Mouse (Mus musculus): ENCODE measurements around the gene Gnmt. TPM values are rescaled to one million over a fixed set of nuclear protein-coding genes. Genes with fewer than 3 reads are reported as not detected.

Gnmt gene
- 2.6 and 3.7 TPM in 2 replicates for polyA plus RNA-seq (2015; fragmentation: Nextera tagmentation; extraction: Ambion mirVana)

DNA sequence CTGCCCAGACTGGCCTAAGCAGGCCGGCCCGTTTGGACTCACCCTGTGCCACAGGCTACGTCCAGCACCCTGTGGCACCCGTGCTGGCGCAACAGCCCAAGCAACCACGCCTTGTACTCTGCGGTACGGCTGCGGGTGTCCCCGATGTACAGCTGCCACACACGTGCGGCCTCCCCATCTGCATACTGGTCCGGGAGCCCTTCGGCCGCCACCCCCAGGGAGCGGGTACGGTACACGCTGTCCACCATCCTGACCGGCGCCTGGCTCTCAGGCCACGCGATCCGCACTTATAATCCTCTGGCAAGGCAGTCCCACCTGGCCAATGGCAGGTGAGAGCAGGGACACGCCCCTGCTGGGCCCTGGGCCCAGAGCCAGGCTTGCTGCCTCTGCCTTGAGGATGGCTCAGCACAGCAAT lies at the start of gene Gnmt:
Gene Gnmt, minus strand, starts transcription at position 265 of the 415 bp plus-strand sequence.

DNA sequence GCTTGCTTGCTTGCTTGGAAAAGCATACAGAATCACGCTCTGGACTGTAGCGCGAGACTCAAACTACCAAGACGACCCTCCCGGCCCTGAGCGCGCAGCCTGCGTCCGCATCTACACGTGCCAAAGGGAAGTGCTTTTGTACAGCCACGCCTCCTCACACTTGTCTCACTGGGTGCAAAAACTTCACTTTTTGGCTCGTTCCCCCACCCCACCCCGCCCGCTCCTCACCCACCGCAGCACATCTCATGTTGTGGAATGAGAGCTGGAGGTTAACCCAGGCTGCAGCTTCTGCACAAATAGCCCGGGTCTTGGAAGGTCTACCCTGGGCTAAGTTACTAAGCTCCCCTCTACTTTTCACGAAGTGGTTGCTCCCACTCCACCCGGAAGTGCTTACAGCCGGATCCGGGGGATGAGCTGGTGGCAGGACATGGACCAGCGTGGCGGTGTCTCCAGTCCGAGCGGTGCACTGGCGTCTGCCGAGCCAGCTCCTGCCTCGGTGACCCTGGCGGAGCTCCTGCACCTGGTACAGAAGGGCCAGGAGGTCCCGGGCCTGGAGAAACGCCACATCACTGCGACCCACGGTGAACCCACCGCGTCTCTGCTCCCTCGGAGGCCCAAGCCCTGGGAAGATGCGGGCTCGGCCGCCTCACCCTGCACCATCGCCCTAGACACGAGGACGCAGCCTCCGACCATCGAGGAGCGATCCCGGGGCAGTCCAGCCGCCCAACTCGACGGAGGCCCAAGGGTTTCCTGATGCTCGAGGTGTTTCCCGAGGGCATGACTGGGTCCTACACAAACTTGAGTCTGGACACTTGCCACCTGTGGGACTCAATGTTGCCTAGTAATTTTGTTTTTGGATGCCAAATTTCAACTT lies 43.7 kb upstream of the Gnmt start, which contains the start of gene 2310039H08Rik:
Gene 2310039H08Rik, plus strand, starts transcription at position 232 of the 874 bp plus-strand sequence.

DNA sequence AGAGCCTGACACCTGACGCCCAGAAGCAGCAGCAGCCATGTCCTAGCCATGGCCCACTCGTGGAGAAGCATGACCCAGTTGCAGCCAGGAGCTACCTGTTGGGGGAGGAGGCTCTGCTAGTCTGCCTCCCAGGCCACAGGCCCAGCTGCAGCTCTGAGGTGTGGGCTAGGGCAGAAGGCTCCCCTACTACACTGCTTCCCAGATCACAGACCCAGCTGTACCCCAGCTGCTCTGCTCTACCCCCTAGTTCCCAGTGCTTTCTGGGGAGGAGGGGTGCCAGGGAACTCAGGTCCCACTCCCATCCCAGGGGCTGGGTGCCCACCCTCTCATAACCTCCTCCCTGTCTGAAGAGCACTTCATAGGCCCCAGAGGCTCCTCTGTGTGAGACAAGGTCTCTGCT lies 34.6 kb upstream of the Gnmt start, which contains the start of gene Ptcra:
Gene Ptcra, minus strand, starts transcription at position 169 of the 400 bp plus-strand sequence.

DNA sequence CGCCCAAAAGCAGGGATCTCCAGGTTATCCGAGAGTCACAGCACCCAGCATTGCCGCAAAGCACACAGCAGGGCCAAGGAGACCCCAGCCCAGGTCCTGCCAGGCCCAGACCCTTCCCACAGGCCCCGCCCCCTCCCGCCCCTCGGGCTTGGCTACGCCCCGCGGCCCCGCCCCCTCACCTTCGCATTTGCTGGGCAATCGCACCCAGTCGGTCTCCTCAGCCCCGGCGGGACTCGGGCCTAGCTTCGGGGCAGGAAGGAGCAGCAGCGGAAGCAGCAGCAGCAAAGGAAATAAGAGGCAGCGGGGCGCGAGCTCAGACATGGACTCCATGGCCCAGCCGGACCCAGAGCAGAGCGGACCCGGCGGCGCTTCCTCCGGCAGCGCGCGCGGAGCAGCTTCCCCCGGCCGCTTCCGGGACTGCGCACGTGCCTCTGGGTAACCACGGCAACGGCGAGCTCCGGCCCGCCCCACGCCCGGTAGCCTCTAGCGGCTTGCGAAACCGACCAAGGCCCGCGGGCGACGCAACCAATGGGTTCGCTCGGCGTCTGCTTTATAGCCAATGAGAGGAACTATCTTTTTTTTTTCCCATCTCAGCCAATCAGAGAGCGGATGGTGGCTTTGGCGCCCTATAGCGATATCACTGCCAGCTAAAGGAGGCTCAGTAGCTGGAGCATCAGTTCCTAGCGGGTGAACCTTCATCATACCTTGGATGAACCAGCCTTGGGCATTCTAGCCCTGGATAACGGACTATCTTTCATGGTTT lies 23.0 kb upstream of the Gnmt start, which contains the start of gene Cnpy3:
Gene Cnpy3, minus strand, starts transcription at position 421 of the 763 bp plus-strand sequence.

DNA sequence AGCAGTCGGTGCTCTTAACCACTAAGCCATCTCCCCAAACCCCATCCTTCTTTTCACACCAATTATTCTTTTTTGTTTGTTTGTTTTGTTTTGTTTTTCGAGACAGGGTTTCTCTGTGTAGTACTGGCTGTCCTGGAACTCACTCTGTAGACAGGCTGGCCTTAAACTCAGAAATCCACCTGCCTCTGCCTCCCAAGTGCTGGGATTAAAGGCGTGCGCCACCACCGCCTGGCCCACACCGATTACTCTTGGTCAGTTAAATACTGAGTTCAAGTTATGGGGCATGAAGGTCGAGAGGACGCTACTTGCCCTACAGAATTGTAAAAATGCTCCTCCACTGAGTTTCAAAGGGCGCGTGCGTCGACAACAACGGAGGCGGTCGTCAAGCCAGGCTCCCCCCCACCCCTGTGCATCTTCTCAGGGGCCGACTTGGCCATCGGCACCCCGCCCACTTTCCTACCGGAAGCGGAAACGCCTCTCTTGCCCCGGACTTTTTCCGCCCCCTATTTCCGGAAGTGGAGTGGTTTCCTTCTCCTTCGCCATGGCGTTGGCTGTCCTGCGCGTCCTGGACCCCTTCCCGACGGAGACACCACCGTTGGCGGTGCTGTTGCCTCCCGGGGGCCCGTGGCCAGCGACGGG lies 17.9 kb downstream of the Gnmt start, which contains the start of gene Pex6:
Gene Pex6, plus strand, starts transcription at position 505 of the 639 bp plus-strand sequence.

DNA sequence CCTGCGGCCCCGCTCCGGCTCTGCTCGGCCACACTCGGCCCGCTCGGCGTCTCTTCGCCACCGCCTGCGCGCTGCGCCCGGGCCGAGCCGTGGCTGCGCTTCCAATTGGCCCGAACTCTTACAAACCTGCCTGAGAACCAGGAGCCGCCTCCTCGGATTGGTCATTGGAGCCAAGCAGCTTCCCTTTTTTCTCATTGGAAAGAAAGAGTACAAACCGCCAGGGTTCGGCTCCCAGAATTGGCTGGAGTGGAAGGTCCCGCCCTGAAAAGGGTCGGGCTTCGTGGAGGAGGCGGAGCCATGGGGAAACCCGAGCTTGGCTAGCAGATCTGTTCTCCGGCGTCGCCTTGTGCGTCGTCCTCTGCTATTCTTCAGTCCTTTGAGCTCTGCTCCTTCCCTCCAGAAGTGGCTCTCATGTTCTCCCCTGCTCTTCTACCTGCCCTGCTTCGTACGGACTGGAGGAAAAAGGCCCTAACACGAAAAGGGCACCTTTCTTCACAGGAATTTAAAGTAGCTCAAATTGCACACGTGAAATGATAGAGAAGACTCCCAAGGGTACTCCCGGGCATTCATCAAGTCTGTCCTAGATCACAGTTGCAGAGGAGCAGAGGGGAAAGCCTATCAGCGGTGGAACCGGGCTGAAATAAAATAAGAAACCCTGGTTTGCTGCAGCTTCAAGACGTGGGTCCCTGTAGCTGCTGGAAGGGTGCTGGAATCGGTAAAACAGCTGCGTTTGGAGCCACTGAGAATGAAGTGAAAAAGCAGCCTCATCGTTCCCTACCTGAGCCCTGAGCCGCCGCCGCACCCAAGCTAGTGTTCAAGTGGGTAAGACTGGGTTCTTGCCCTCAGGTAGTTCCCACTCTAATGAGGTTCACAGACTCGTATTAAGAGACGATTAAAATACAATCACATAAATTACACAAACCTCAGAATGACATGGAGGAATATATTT lies 23.8 kb downstream of the Gnmt start, which contains the start of gene Ppp2r5d:
Gene Ppp2r5d, minus strand, starts transcription at position 225 of the 949 bp plus-strand sequence.

DNA sequence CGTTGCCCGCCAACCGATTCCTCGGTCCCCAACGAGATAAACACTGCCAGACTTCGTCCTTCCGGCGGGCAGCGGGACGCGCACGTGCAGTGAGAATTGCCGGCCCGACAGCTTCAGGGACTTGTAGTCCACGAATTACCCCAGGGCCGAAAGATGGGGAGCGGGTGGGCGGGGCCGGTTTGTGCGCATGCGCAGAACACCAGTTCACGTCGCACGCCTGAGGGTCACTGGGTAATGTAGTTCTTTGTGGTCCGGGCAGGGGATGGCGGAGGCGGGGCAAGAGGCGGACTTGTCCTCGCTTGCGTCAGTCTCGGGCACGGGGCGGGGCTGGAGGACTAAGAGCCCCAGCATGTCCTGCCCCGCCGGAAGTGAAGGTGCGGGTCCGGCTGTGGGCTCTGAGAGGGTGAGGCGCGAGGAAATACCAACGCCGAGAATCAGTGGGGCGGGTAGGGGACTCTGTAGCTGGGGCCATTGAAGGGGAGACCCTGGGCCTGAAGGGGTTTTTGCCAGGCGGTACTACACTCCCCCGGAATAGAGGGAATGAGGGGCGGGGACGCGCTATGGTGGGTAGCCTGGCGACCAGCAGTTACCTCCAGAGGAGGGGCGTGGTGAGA lies 48.1 kb downstream of the Gnmt start, which contains the start of gene Klhdc3:
Gene Klhdc3, minus strand, starts transcription at position 155 of the 614 bp plus-strand sequence.

DNA sequence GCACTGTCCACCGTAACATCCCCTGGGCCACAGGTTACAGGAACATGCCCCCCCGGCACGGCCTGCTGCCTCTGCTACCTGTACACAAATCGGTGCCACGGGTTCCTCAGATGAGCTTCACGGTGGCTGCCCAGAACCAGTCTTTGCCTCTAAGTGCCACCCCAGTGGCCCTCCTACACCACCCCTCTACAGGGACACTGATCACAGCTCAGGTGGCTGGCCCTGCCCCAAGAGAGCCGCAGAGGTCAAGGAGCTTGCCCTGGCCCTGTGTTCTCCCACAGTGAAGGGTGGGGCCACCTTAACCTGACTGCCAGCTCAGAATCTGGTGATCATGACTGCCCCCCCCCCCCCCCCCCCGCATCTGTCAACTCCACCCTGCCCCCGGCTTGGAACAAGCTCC lies 50.6 kb downstream of the Gnmt start, which contains the start of gene Mea1:
Gene Mea1, plus strand, starts transcription at position 378 of the 400 bp plus-strand sequence.

Other genes with a start within 250 kb of the Gnmt start
- gene Ttbk1, start 241.5 kb downstream of the Gnmt start, polyA plus RNA-seq (2015; fragmentation: Nextera tagmentation; extraction: Ambion mirVana): 0.02 and 0.03 TPM in 2 replicates
- 4.4 and 6.8 TPM in 2 replicates for gene Dnph1, start 232.5 kb downstream of the Gnmt start, polyA plus RNA-seq (2015; fragmentation: Nextera tagmentation; extraction: Ambion mirVana)
- 3.8 and 4.6 TPM in 2 replicates for gene Cul9, start 182.8 kb downstream of the Gnmt start, polyA plus RNA-seq (2015; fragmentation: Nextera tagmentation; extraction: Ambion mirVana)
- gene Srf, start 173.0 kb downstream of the Gnmt start, polyA plus RNA-seq (2015; fragmentation: Nextera tagmentation; extraction: Ambion mirVana): 11.5 and 11.8 TPM in 2 replicates
- gene Ptk7, start 99.7 kb downstream of the Gnmt start, polyA plus RNA-seq (2015; fragmentation: Nextera tagmentation; extraction: Ambion mirVana): 27.0 and 29.7 TPM in 2 replicates
- 21.3 and 22.1 TPM in 2 replicates for gene Klc4, start 83.1 kb downstream of the Gnmt start, polyA plus RNA-seq (2015; fragmentation: Nextera tagmentation; extraction: Ambion mirVana)
- 162 and 164 TPM in 2 replicates for gene Mrpl2, start 82.9 kb downstream of the Gnmt start, polyA plus RNA-seq (2015; fragmentation: Nextera tagmentation; extraction: Ambion mirVana)
- gene Cul7, start 78.8 kb downstream of the Gnmt start, polyA plus RNA-seq (2015; fragmentation: Nextera tagmentation; extraction: Ambion mirVana): 29.7 and 30.6 TPM in 2 replicates
- 31.2 and 38.9 TPM in 2 replicates for gene Rrp36, start 54.8 kb downstream of the Gnmt start, polyA plus RNA-seq (2015; fragmentation: Nextera tagmentation; extraction: Ambion mirVana)
- 77.9 and 84.1 TPM in 2 replicates for gene Mea1, start 50.4 kb downstream of the Gnmt start, polyA plus RNA-seq (2015; fragmentation: Nextera tagmentation; extraction: Ambion mirVana)
- gene Klhdc3, start 48.3 kb downstream of the Gnmt start, polyA plus RNA-seq (2015; fragmentation: Nextera tagmentation; extraction: Ambion mirVana): 276 and 315 TPM in 2 replicates
- gene Ppp2r5d, start 24.1 kb downstream of the Gnmt start, polyA plus RNA-seq (2015; fragmentation: Nextera tagmentation; extraction: Ambion mirVana): 40.9 and 43.3 TPM in 2 replicates
- 12.0 and 16.9 TPM in 2 replicates for gene Pex6, start 17.7 kb downstream of the Gnmt start, polyA plus RNA-seq (2015; fragmentation: Nextera tagmentation; extraction: Ambion mirVana)
- gene Cnpy3, start 23.0 kb upstream of the Gnmt start, polyA plus RNA-seq (2015; fragmentation: Nextera tagmentation; extraction: Ambion mirVana): 22.4 and 30.1 TPM in 2 replicates
- 0.18 and 0.23 TPM in 2 replicates for gene Ptcra, start 34.5 kb upstream of the Gnmt start, polyA plus RNA-seq (2015; fragmentation: Nextera tagmentation; extraction: Ambion mirVana)
- gene 2310039H08Rik, start 43.5 kb upstream of the Gnmt start, polyA plus RNA-seq (2015; fragmentation: Nextera tagmentation; extraction: Ambion mirVana): 74.0 and 78.1 TPM in 2 replicates
- 64.8 and 75.2 TPM in 2 replicates for gene Rpl7l1, start 53.5 kb upstream of the Gnmt start, polyA plus RNA-seq (2015; fragmentation: Nextera tagmentation; extraction: Ambion mirVana)
- gene Bicral, start 129.3 kb upstream of the Gnmt start, polyA plus RNA-seq (2015; fragmentation: Nextera tagmentation; extraction: Ambion mirVana): 2.6 and 2.7 TPM in 2 replicates
- gene Tbcc, start 161.5 kb upstream of the Gnmt start, polyA plus RNA-seq (2015; fragmentation: Nextera tagmentation; extraction: Ambion mirVana): 45.2 and 55.0 TPM in 2 replicates
- not detected in 2 replicates for gene Prph2, start 181.3 kb upstream of the Gnmt start, polyA plus RNA-seq (2015; fragmentation: Nextera tagmentation; extraction: Ambion mirVana)

Measured in skeletal muscle tissue, postnatal 0 days (tissue).